Mouse (Mus musculus) heart, adult 2 months (tissue): ENCODE results near the gene Traf5.

Source experiments
- CTCF ChIP-seq: fragments of 200-600 bp; IDR thresholded peaks from 2 replicates; pipeline ENCODE4 v1.8.1; 2022; ENCODE audit warnings: antibody characterized with exemption, mild to moderate bottlenecking, moderate library complexity
- EP300 ChIP-seq: fragments of 200-500 bp; IDR thresholded peaks from 2 replicates; pipeline ENCODE4 v1.6.1; 2011; ENCODE audit warnings: low read depth, low read length, control low read depth; ENCODE audit not compliant: insufficient read depth
- POLR2A ChIP-seq: fragments of 200-500 bp; IDR thresholded peaks from 2 replicates; pipeline ENCODE4 v1.6.1; 2011; ENCODE audit warnings: mild to moderate bottlenecking, low read depth, low read length, control low read depth; ENCODE audit not compliant: insufficient read depth

- TF ChIP-seq CTCF: no peak
- no peak for TF ChIP-seq EP300
- no peak for TF ChIP-seq POLR2A
These were observed 2.9 kb downstream of the Traf5 start for GRCm38 (mm10) chr1:192089208-192090166.
